Mouse (Mus musculus) lung, embryonic 15.5 days (tissue): ENCODE data around the gene Rpp14. TPM values are rescaled to one million over a fixed set of nuclear protein-coding genes. Genes with fewer than 3 reads are reported as not detected.
"Not testable (repeated sequence)": the region's sequence is repeated elsewhere in the genome, so short reads cannot be mapped to it uniquely, and the experiment has no call there.

Experiments used
- ATAC-seq: fragments of 200-750 bp; cut with Nextera tagmentation; 2 replicates; pipeline ENCODE4 v1.8.0; 2017; ENCODE audit warnings: moderate number of reproducible peaks, borderline replicate concordance; ENCODE audit not compliant: low FRiP score, low TSS enrichment; ENCODE audit errors: extremely low read depth
- H3K27ac ChIP-seq: fragments of 300-500 bp; sonication (generic); 2 replicates; pipeline ENCODE4 v1.5.1; 2015; ENCODE audit warnings: moderate library complexity, mild to moderate bottlenecking, inconsistent platforms
- H3K27me3 ChIP-seq: fragments of 300-500 bp; sonication (generic); 2 replicates; pipeline ENCODE4 v1.6.1; 2015; ENCODE audit warnings: inconsistent platforms
- H3K36me3 ChIP-seq: fragments of 300-500 bp; sonication (generic); 2 replicates; pipeline ENCODE4 v1.6.1; 2015; ENCODE audit warnings: inconsistent platforms
- H3K4me1 ChIP-seq: fragments of 300-500 bp; sonication (generic); 2 replicates; pipeline ENCODE4 v1.6.1; 2015; ENCODE audit warnings: inconsistent platforms
- H3K4me2 ChIP-seq: fragments of 300-500 bp; sonication (generic); 2 replicates; pipeline ENCODE4 v1.6.1; 2015; ENCODE audit warnings: inconsistent platforms, mild to moderate bottlenecking, moderate library complexity
- H3K4me3 ChIP-seq: fragments of 300-500 bp; sonication (generic); 2 replicates; pipeline ENCODE4 v1.5.1; 2015; ENCODE audit warnings: mild to moderate bottlenecking, inconsistent platforms
- H3K9ac ChIP-seq: fragments of 300-500 bp; sonication (generic); 2 replicates; pipeline ENCODE4 v1.6.1; 2015; ENCODE audit warnings: inconsistent platforms
- H3K9me3 ChIP-seq: fragments of 300-500 bp; sonication (generic); 2 replicates; pipeline ENCODE4 v1.6.1; 2016; ENCODE audit warnings: inconsistent platforms
- WGBS: fragments of 180-500 bp; shearing (Covaris S2); methylation state at CpG from one replicate; pipeline ENCODE4 v1.1.7; 2015; 5-methylcytosine and 5-hydroxymethylcytosine counted together
- polyA plus RNA-seq: library from polyadenylated mRNA; unstranded; fragments of >200 nt; fragmentation: Nextera tagmentation; extraction: Ambion mirVana; gene quantifications from 2 replicates; pipeline ENCODE4 v1.2.1, GENCODE M21; 2015

Gene Rpp14
- polyA plus RNA-seq, 1 experiment from 2014 or later, result 44.8 TPM

DNA sequence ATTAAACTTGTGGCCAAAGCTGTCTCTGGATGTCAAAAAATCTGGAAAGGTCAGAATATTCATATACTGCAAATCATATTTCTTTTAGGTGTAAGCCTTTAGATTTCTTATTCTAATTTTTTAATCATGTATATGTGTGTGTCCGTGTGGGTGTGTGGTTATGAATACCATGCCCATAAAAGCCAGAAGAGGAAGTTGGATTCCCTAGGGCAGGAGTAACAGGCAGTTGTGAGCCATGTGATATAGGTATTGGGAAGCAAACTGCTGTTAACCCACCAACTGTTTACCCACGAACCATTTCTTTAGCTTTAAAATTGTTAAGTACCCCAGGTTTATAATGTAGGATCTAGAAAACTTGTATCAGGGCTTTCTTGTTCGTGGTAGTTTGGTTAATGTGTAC, 39.7 kb downstream of the Rpp14 start:
- Histone ChIP-seq H3K27ac (no peak overlapping the region), H3K4me1 (no peaks in the 10 kb centered on the region), H3K36me3 (peaks cover 5% of the 10 kb centered on the region; the same call in 1 of the 2 replicates), H3K4me3 (no peak overlapping the region), H3K27me3 (no peaks in the 10 kb centered on the region), H3K9me3 (no peaks in the 10 kb centered on the region), H3K4me2 (no peak overlapping the region), H3K9ac (no peak overlapping the region)
- WGBS, result 74% methylated on average over 3 of the region's 3 CpGs
- ATAC-seq, result no peak

DNA sequence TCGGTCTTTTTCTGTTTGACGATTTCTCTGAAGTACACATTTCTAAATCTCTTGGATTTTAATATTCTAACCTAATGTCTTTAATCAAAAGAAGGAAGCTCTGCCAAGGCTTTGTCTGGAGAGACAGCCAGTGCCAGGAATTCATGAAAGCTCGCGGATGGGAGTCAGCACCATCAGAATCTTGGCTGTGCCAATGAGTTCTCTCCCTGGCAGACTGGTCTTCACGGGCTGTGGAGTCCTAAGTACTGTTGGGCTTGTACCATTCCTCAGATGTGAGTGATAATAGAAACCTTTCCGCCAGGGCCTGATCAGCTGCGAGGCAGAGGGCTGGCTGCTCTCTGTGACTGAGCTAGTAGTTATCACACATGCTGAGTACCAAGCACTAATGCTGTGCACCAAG, 43.0 kb downstream of the Rpp14 start:
- no peaks in the 10 kb centered on the region for H3K4me1 ChIP-seq
- peaks cover 5% of the 10 kb centered on the region; the same call in 1 of the 2 replicates for H3K36me3 ChIP-seq
- no peaks in the 10 kb centered on the region for H3K9me3 ChIP-seq
- H3K27me3 ChIP-seq, result no peaks in the 10 kb centered on the region
- no peak overlapping the region for H3K27ac ChIP-seq
- no peak overlapping the region for H3K4me3 ChIP-seq
- no peak overlapping the region for H3K4me2 ChIP-seq
- WGBS, result 81% methylated on average over 7 of the region's 7 CpGs
- ATAC-seq, result no peak
- no peak overlapping the region for H3K9ac ChIP-seq

DNA sequence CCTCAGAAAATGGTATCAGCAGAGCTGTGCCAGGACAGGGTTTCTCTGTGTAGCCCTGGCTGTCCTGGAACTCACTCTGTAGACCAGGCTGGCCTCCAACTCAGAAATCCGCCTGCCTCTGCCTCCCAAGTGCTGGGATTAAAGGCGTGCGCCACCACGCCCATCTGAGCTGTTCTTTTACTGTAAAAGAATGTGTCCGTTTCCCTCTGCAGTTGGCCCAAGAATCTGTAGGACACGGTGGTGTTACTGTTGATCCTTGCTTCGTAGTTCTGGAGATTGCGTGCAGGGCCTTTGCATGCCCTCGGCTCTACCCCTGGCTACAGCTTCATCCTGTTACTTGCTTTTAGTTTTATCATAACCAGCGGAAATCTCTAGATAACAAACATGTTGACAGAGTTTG, 43.4 kb downstream of the Rpp14 start:
- H3K4me1 ChIP-seq, H3K27ac ChIP-seq, ATAC-seq, H3K4me3 ChIP-seq, H3K27me3 ChIP-seq, H3K36me3 ChIP-seq, H3K4me2 ChIP-seq, H3K9ac ChIP-seq, H3K9me3 ChIP-seq: not testable (repeated sequence)
- WGBS, result 87% methylated on average over 10 of the region's 10 CpGs

DNA sequence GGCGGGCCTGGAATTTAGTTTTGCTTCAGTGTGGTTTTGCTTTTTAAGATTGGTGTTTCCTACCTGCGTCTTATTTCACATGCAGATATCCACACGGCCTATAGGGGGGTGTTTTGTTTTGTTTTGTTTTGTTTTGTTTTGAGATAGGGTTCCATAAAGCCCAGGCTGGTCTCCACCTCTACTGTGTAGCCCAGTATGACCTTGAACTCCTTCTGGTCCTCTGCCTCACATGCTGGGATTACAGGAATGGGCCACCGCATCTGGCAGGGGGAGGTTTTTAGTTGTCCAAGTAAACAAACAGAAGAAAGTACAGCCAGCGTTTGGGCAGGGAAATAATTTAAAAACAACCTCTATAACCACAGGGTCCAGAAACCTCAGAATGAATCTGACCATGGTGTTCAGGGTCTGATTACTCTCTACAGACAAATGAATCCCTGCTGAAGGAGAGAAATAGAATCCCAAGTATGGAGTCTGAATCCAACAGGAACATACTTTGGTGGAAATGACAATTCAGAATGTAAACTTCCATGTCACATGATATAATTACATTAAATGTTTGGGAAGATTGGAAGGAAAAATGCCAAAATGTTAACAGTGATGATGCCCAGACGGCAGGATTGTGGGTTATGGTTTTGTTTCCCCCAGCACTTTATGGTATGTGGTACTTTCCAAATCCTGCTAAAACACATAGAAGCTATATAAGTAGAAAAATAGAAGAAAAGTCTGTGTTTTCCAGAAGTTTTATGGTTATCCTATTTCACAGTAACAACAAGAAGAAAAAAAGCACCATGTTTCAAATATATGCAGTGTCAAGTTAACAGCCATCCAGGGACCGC, 44.1 kb downstream of the Rpp14 start:
- H3K36me3 ChIP-seq, result peaks cover 5% of the 10 kb centered on the region; the same call in 1 of the 2 replicates
- no peak for ATAC-seq
- WGBS, result 67% methylated on average over 7 of the region's 7 CpGs
- H3K4me1 ChIP-seq, result no peaks in the 10 kb centered on the region
- no peak overlapping the region for H3K4me3 ChIP-seq
- no peak overlapping the region for H3K9ac ChIP-seq
- H3K9me3 ChIP-seq, result no peaks in the 10 kb centered on the region
- no peak overlapping the region for H3K27ac ChIP-seq
- no peak overlapping the region for H3K4me2 ChIP-seq
- H3K27me3 ChIP-seq, result no peaks in the 10 kb centered on the region

DNA sequence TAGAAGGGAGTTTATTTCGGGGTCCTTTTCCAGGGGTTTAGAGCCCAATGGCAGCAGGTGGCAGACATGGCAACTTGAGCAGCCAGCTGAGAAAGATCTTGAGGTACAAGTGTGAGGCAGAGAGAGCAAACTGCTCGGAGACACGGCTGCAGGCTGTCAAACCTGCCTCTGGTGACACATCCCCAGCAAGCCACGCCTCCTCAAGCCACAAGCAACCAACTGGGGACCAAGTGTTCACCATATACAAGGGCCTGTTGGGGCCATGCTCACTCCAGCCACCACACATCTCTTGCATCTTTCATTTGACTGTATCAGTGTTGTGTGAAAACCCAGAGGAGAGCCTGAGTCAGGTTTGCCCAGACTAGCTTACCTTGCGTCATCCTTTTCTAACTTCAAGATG, 47.8 kb downstream of the Rpp14 start:
- Histone ChIP-seq H3K9me3 (no peaks in the 10 kb centered on the region), H3K9ac (no peak overlapping the region), H3K4me1 (no peaks in the 10 kb centered on the region), H3K4me3 (no peak overlapping the region), H3K4me2 (no peak overlapping the region), H3K27me3 (no peaks in the 10 kb centered on the region), H3K27ac (no peak overlapping the region), H3K36me3 (peaks cover 4% of the 10 kb centered on the region; the same call in 1 of the 2 replicates)
- WGBS, result 50% methylated on average over 5 of the region's 5 CpGs
- ATAC-seq, result no peak

DNA sequence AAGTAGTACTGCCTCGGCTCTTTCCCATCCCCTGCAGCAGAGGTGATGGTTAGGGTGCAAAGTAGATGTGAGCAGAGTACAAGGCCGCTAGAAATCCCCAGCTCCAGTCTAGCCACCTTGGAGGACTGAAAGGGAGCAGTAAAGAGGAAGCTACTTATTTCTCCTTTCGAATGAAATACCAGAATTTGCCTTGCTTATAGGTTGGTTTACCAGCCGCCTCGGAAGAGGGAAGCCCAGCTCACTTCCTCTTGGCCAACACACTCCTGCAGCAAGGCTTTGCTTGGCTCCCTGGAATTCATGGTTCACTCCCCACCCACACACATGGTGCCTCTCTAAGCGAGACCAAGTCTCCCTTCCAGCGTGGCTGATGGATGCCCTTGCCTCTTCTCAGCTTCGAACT, 52.6 kb downstream of the Rpp14 start:
- ATAC-seq, result no peak
- H3K4me3 ChIP-seq, result no peak overlapping the region
- WGBS, result 78% methylated on average over 8 of the region's 8 CpGs

DNA sequence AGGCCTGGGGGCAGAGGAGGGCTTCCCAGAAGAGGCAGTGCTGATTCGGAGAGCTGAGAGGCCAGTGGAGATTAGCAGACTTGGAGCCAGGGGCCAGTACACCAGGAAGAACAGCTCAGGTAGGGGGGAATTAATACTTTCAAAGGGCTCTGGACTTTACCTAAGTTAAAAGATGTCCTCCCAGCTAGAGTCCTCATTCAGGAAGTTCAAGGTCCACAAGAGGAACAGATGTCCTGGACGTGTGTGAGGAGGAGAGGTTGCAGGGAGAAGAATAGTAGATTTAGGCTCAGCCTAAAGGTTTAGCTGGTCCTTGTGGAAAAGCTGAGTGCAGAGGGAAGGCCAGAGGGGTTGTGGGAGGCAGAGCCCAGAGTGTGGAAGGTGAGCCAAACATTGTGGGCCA, 54.1 kb downstream of the Rpp14 start:
- no peak overlapping the region for H3K9ac ChIP-seq
- peak overlapping the region; percentile 35 for H3K27ac ChIP-seq

More for the DNA sequence above, 52.6 kb downstream of the Rpp14 start:
- Histone ChIP-seq H3K36me3 (0 out of 2 replicates have a peak, but pooled peaks cover 3% of the 10 kb centered on the region), H3K9ac (no peak overlapping the region), H3K27ac (no peak overlapping the region), H3K9me3 (no peaks in the 10 kb centered on the region), H3K4me1 (0 out of 2 replicates have a peak, but pooled peaks cover 6% of the 10 kb centered on the region), H3K4me2 (no peak overlapping the region), H3K27me3 (no peaks in the 10 kb centered on the region)

DNA sequence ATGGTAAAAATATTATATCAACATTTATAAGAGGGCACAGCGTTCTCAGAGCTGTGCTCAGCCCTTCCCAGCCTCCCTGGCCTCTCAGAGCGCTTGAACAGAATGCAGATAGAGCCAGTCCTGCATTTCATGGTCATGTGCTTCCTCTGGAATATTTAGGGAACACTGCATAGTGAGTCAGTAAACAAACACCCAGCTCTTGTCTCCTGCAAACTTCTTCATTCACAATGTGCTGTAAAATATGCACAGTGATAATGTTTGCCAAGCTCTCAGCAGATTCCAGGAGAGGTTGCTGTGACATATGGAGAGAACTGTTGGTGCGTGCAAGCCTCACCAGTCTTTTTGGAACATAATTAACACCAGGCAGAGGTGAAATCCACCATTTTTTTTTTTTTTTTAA, 55.0 kb downstream of the Rpp14 start:
- Histone ChIP-seq H3K27ac (peak overlapping the region; percentile 35; the same call in 1 of the 2 replicates), H3K4me2 (no peak overlapping the region), H3K9me3 (no peaks in the 10 kb centered on the region), H3K27me3 (no peaks in the 10 kb centered on the region), H3K4me1 (0 out of 2 replicates have a peak, but pooled peaks cover 6% of the 10 kb centered on the region), H3K4me3 (no peak overlapping the region), H3K9ac (no peak overlapping the region), H3K36me3 (peaks cover 16% of the 10 kb centered on the region)
- 44% methylated on average over 3 of the region's 3 CpGs for WGBS
- ATAC-seq, result peak; percentile 74; the same call in 1 of the 2 replicates

More for the DNA sequence above, 54.1 kb downstream of the Rpp14 start:
- no peak for ATAC-seq
- Histone ChIP-seq H3K36me3 (peaks cover 8% of the 10 kb centered on the region), H3K4me2 (no peak overlapping the region), H3K4me3 (no peak overlapping the region), H3K9me3 (no peaks in the 10 kb centered on the region), H3K27me3 (no peaks in the 10 kb centered on the region), H3K4me1 (0 out of 2 replicates have a peak, but pooled peaks cover 6% of the 10 kb centered on the region)
- 63% methylated on average over 2 of the region's 2 CpGs for WGBS

DNA sequence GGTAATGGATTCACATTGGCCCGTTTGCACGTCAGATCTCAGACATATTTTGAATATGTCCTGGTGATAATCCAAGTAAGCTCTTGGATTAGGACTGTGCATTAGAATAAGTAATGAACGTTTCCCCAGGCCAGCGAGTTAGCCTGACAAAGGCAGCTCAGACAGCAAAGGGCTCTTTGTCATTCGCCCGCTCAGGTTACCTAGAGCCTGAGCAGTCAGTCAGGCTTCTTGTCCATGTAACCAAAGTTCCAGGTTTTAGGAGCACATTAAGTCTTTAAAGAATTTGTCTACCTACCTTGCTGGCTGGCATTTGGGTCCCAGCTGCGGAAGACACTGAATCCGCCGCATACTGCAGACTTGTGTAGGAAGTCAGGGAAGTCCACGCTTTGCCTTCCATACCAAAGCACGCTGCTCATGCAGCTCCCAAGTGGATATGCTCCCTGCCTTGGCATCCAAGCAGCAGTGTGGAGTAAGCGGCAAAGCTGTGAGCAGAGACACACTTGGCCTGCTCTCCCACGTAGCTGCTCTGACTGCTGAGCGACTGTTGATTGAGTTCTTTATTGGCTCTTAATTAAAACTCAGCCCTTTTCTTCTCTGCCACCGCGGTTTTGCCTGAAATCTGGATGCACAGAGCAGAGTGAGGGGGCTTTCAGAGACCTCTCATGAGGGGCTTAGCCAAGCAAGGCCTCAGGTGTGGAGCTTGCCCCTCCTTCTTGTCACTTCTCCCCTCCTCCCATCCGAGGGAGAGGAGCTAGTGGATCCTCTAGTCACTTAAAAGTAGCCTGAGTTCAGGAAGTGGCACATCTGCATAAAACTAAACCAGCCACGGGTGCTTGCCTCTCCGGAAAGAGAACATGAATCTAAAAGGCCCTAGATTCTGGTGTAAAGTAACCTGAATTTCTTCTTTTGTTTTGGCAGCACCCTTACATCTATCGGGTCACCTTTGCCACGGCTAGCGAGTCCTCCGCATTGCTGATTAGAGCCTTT, 59.9 kb downstream of the Rpp14 start:
- Histone ChIP-seq H3K4me3 (no peak overlapping the region), H3K36me3 (peaks cover 42% of the 10 kb centered on the region), H3K27ac (no peak overlapping the region), H3K27me3 (no peaks in the 10 kb centered on the region), H3K9me3 (no peaks in the 10 kb centered on the region), H3K4me2 (no peak overlapping the region), H3K4me1 (no peaks in the 10 kb centered on the region), H3K9ac (no peak overlapping the region)
- WGBS, result 81% methylated on average over 23 of the region's 23 CpGs
- ATAC-seq, result no peak

DNA sequence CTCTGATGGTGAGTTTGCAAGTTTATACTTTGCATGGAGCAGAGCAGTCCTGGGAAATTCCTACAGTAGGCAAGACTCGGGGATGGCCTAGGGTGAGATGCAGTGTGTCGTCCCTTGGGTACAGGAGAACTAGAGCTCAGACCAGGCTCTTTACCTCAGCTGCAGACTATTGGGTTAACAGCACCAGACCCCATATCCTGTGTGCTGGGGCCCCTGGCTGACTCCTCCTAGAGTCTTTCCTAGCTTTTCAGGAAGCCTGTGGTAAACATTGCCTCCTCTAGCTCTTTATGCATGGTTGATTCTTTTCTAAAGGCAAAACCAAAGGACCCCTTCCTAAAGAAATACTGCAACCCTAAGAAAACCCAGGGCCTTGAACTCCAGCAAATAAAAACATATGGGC, 61.0 kb downstream of the Rpp14 start:
- Histone ChIP-seq H3K4me1 (no peaks in the 10 kb centered on the region), H3K27me3 (no peaks in the 10 kb centered on the region), H3K9me3 (no peaks in the 10 kb centered on the region), H3K4me3 (no peak overlapping the region), H3K9ac (no peak overlapping the region), H3K27ac (no peak overlapping the region), H3K4me2 (no peak overlapping the region), H3K36me3 (peaks cover 42% of the 10 kb centered on the region)
- WGBS, result 75% methylated on average over 2 of the region's 2 CpGs
- no peak for ATAC-seq
